Mouse (Mus musculus) C2C12 (cell line): Measurements from ENCODE around the gene D130040H23Rik.

ENCODE experiments used
- CTCF ChIP-seq: IDR thresholded peaks from one replicate; pipeline ENCODE4 v1.5.1; 2011; ENCODE audit not compliant: control insufficient read depth, insufficient read depth, insufficient read length
- MYOG ChIP-seq: IDR thresholded peaks from one replicate; pipeline ENCODE4 v1.6.1; 2011; ENCODE audit not compliant: control insufficient read depth, insufficient read length; ENCODE audit errors: extremely low read depth
- USF1 ChIP-seq: IDR thresholded peaks from one replicate; pipeline ENCODE4 v1.6.1; 2011; ENCODE audit warnings: low read depth, mild to moderate bottlenecking, control low read depth, moderate library complexity

DNA sequence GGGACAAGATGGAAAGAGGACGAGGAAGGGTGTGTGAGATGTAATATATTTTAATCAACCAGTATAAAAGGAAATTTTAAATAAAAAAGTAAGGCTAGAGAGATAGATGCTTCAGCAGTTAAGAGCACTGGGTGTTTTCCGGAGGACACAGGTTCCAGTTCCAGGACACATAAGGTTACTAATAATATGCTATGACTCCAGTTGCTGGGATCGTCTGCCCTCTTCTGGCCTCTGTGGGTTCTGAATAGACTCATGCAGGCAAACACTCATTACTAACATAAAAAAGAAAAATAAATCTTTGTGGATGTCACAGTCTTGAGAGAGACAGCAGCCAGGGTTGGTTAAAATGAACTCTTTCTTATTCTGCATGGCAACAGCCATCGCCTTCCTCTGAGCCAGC, 2.4 kb upstream of the D130040H23Rik start:
- TF ChIP-seq CTCF (no peak), MYOG (no peak), USF1 (no peak)
